Mouse (Mus musculus) cerebellum, adult 2 months (tissue): ENCODE data around the gene Taok1. TPM values are rescaled to one million over a fixed set of nuclear protein-coding genes. Genes with fewer than 3 reads are reported as not detected.

ENCODE experiments used
- DNase-seq, 2 experiments: peaks; one replicate each; pipeline ENCODE4 v3.0.0; 2021
- H3K27ac ChIP-seq: fragments of 200-500 bp; 2 replicates; pipeline ENCODE4 v1.5.1; 2012; ENCODE audit warnings: low read length, control low read depth, inconsistent platforms; ENCODE audit not compliant: insufficient read depth
- H3K27me3 ChIP-seq: fragments of 200-500 bp; 2 replicates; pipeline ENCODE4 v1.6.1; 2012; ENCODE audit warnings: inconsistent platforms, mild to moderate bottlenecking, low read length, moderate library complexity; ENCODE audit not compliant: control insufficient read depth, insufficient read depth
- H3K4me1 ChIP-seq: fragments of 200-500 bp; 2 replicates; pipeline ENCODE4 v1.6.1; 2011; ENCODE audit warnings: low read length; ENCODE audit not compliant: control insufficient read depth, insufficient read depth
- H3K4me3 ChIP-seq: fragments of 200-500 bp; replicated peaks from 2 replicates; pipeline ENCODE3; 2011; ENCODE audit warnings: mild to moderate bottlenecking, low read depth, low read length, control low read depth; ENCODE audit not compliant: insufficient read depth
- CTCF ChIP-seq: fragments of 200-500 bp; IDR thresholded peaks from 2 replicates; pipeline ENCODE4 v1.5.1; 2011; ENCODE audit warnings: low read depth, mild to moderate bottlenecking, control low read depth, low read length, moderate library complexity, borderline replicate concordance; ENCODE audit not compliant: insufficient read depth
- POLR2A ChIP-seq: fragments of 200-500 bp; IDR thresholded peaks from 2 replicates; pipeline ENCODE4 v1.6.1; 2011; ENCODE audit warnings: low read length, control low read depth, borderline replicate concordance; ENCODE audit not compliant: insufficient read depth
- WGBS: fragments of 180-500 bp; shearing (Covaris S2); methylation state at CpG from one replicate; pipeline ENCODE4 v1.1.7; 2018; 5-methylcytosine and 5-hydroxymethylcytosine counted together
- polyA plus RNA-seq: library from polyadenylated mRNA; depleted of rRNA; stranded (reverse); fragments of >200 nt; gene quantifications from 2 replicates; pipeline ENCODE4 v1.2.3, GENCODE M21; 2012

The Taok1 gene
- polyA plus RNA-seq, 1 experiment, result 26.8 TPM

- WGBS, result under 1% methylated on average over 23 of the region's 23 CpGs
Measured at GRCm38 (mm10) chr11:77491502-77492291, 115.9 kb downstream of the Taok1 start.

GRCm38 (mm10) chr11:77491123-77491501 is 116.5 kb downstream of the Taok1 start:
- Histone ChIP-seq H3K27ac (peak overlapping the region; percentile 61; the same call in 1 of the 2 replicates), H3K4me3 (peak overlapping the region; percentile 16), H3K4me1 (peaks cover 17% of the 10 kb centered on the region), H3K27me3 (no peaks in the 10 kb centered on the region)
- peak; percentile 86 for TF ChIP-seq CTCF
- no peak for TF ChIP-seq POLR2A
- peak; percentile 84 to 88 for DNase-seq
- WGBS, result 2% methylated on average over 13 of the region's 13 CpGs

More at GRCm38 (mm10) chr11:77491502-77492291, 115.9 kb downstream of the Taok1 start:
- Histone ChIP-seq H3K4me1 (peaks cover 13% of the 10 kb centered on the region), H3K27ac (peak overlapping the region; percentile 61), H3K27me3 (no peaks in the 10 kb centered on the region), H3K4me3 (peak overlapping the region; percentile 16)
- DNase-seq, result peak; percentile 69 to 73
- TF ChIP-seq CTCF, result no peak
- TF ChIP-seq POLR2A, result no peak

GRCm38 (mm10) chr11:77490451-77490850 is 117.2 kb downstream of the Taok1 start:
- WGBS, result 64% methylated on average over 6 of the region's 6 CpGs

GRCm38 (mm10) chr11:77489591-77490235 is 117.9 kb downstream of the Taok1 start, which contains the start of gene Ankrd13b:
Gene Ankrd13b, minus strand, starts transcription at chr11:77489678.
- WGBS, result 3% methylated on average over 74 of the region's 87 CpGs
- DNase-seq, result peak; percentile 87 to 88
- Histone ChIP-seq H3K27me3 (no peaks in the 10 kb centered on the region), H3K4me1 (peaks cover 24% of the 10 kb centered on the region), H3K4me3 (peak within 1 kb of the TSS; percentile 58), H3K27ac (peak within 1 kb of the TSS; percentile 67)
- TF ChIP-seq POLR2A (0 out of 2 replicates have a peak, but pooled peaks have one; percentile 42), CTCF (no peak)

More at GRCm38 (mm10) chr11:77490451-77490850, 117.2 kb downstream of the Taok1 start:
- Histone ChIP-seq H3K27ac (no peak overlapping the region), H3K4me1 (peaks cover 23% of the 10 kb centered on the region), H3K4me3 (no peak overlapping the region), H3K27me3 (no peaks in the 10 kb centered on the region)
- no peak for TF ChIP-seq POLR2A
- DNase-seq, result peak in 1 of 2 experiments; percentile 28

- Histone ChIP-seq H3K27me3 (no peaks in the 10 kb centered on the region), H3K27ac (peak overlapping the region; percentile 47; the same call in 1 of the 2 replicates), H3K4me3 (peak overlapping the region; percentile 58), H3K4me1 (peaks cover 27% of the 10 kb centered on the region)
- WGBS, result 4% methylated on average over 55 of the region's 55 CpGs
- peak in 1 of 2 experiments; percentile 64 for DNase-seq
- TF ChIP-seq POLR2A (no peak), CTCF (no peak)
Measured at GRCm38 (mm10) chr11:77488771-77489581, 118.6 kb downstream of the Taok1 start.

GRCm38 (mm10) chr11:77486798-77487197 is 120.8 kb downstream of the Taok1 start:
- peak; percentile 72 to 75 for DNase-seq
- Histone ChIP-seq H3K27ac (peak overlapping the region; percentile 1; the same call in 1 of the 2 replicates), H3K27me3 (no peaks in the 10 kb centered on the region), H3K4me3 (no peak overlapping the region), H3K4me1 (peaks cover 43% of the 10 kb centered on the region)
- 4% methylated on average over 5 of the region's 5 CpGs for WGBS
- TF ChIP-seq CTCF, result no peak
- TF ChIP-seq POLR2A, result no peak

GRCm38 (mm10) chr11:77485229-77485628 is 122.4 kb downstream of the Taok1 start:
- WGBS, result 56% methylated on average over 6 of the region's 6 CpGs

More at GRCm38 (mm10) chr11:77485229-77485628, 122.4 kb downstream of the Taok1 start:
- DNase-seq, result no peak
- no peak for TF ChIP-seq POLR2A
- TF ChIP-seq CTCF, result no peak
- no peaks in the 10 kb centered on the region for H3K27me3 ChIP-seq
- H3K4me1 ChIP-seq, result peaks cover 42% of the 10 kb centered on the region
- no peak overlapping the region for H3K27ac ChIP-seq
- no peak overlapping the region for H3K4me3 ChIP-seq
